Mouse (Mus musculus): ENCODE data around the gene Ergic3. TPM values are rescaled to one million over a fixed set of nuclear protein-coding genes. Genes with fewer than 3 reads are reported as not detected.

The Ergic3 gene
- polyA plus RNA-seq, 1 experiment from 2014 or later = 382 TPM

GRCm38 (mm10) chr2:156047929-156048328 lies 40.1 kb downstream of the Ergic3 start:
- ATAC-seq = no peak
- Histone ChIP-seq H3K4me3 (replicated peaks; ENCODE audit: low read length) (no peak overlapping the region), H3K4me2 (ENCODE audit: low read length) (peak overlapping the region; percentile 13; the same call in 1 of the 2 replicates), H3K9ac (replicated peaks; ENCODE audit: low read depth, low read length) (no peak overlapping the region), H3K27ac (ENCODE audit: low read length) (no peak overlapping the region), H3K9me3 (ENCODE audit: control insufficient read depth, low read length) (no peaks in the 10 kb centered on the region), H3K36me3 (ENCODE audit: control insufficient read depth, insufficient read depth) (no peaks in the 10 kb centered on the region), H3K27me3 (replicated peaks; ENCODE audit: control insufficient read depth, insufficient read depth, low read length) (no peaks in the 10 kb centered on the region; the same call in 1 of the 2 replicates), H3K4me1 (replicated peaks; ENCODE audit: control insufficient read depth, insufficient read depth, low read length) (0 out of 2 replicates have a peak, but pooled peaks cover 2% of the 10 kb centered on the region)
- 7% methylated on average over 19 of the region's 19 CpGs for WGBS

DNA sequence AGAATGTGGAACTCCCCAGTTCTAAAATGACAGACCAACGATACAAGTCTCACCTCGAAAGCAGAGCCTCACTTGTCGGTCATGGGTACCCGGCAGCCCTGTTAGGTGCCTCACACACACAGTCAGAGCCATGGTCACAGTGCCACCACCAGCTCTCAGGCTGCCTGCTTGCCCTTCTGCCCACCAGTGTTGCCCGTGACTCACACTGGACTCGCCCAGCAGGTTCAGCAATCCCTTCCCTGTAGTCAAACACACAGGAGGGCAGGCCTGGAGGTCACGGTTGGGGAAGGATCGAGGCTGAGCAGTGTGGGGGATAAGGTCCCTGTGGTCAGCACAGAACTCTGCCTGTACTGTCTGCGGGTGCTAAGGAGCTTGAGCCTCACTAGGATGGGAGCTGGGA lies 45.0 kb downstream of the Ergic3 start, which contains the start of gene Fer1l4:
TSS of gene Fer1l4 (minus strand) at position 132 of the 400 bp plus-strand sequence.
- H3K36me3 ChIP-seq (ENCODE audit: control insufficient read depth, insufficient read depth) = no peaks in the 10 kb centered on the region
- no peak within 1 kb of the TSS for H3K4me3 ChIP-seq (replicated peaks; ENCODE audit: low read length)
- no peaks in the 10 kb centered on the region for H3K27me3 ChIP-seq (replicated peaks; ENCODE audit: control insufficient read depth, insufficient read depth, low read length)
- 0 out of 2 replicates have a peak, but pooled peaks cover 2% of the 10 kb centered on the region for H3K4me1 ChIP-seq (replicated peaks; ENCODE audit: control insufficient read depth, insufficient read depth, low read length)
- ATAC-seq = no peak
- no peak within 1 kb of the TSS for H3K4me2 ChIP-seq (ENCODE audit: low read length)
- no peak within 1 kb of the TSS for H3K27ac ChIP-seq (ENCODE audit: low read length)
- H3K9me3 ChIP-seq (ENCODE audit: control insufficient read depth, low read length) = no peaks in the 10 kb centered on the region
- 82% methylated on average over 9 of the region's 9 CpGs for WGBS
- H3K9ac ChIP-seq (replicated peaks; ENCODE audit: low read depth, low read length) = no peak within 1 kb of the TSS

DNA sequence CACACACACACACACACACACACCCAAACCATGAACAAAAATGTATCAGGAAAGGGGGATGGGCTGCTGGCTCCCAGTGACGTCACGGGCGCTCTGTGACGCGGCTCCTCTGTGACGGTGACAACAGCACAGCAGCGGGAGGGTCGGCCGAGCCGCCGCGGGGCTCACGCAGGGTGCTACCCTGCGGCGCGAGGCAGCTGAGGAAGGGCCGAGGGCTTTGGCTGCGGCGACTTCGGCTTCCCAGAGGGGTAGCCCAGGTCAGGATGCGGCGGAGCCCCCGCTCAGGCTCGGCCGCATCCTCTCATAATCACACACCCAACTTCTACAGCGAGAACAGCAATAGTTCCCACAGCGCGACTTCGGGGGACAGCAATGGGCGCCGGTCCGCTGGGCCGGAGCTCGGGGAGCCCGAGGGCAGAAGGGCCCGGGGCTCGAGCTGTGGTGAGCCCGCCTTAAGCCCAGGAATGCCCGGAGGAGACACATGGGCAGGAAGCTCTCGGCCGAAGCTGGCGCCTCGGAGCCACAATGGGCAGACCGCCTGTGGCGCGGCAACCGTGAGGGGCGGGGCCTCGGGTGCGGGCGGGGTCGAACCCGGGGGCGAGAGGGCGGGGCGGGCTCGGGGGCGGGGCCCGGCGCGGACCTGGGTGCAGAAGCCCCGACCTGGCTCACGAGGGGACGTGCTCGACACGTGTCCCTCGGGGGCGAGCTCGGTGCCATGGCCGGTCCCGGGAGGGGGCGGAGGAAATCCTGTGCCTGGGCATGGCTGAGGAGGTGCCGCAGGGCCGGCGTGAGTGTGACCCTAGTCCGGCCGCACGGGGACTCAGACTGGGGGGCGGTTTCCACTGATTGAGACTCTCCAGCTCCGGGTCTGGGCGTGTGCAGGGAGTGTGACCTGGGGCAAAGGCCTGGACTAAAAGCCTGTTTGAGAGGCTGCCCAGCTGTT lies 57.5 kb downstream of the Ergic3 start, which contains the start of gene Spag4:
TSS of gene Spag4 (plus strand) at position 77 of the 943 bp plus-strand sequence.
- peaks cover 3% of the 10 kb centered on the region; the same call in 1 of the 2 replicates for H3K36me3 ChIP-seq (ENCODE audit: control insufficient read depth, insufficient read depth)
- peaks cover 8% of the 10 kb centered on the region for H3K4me1 ChIP-seq (replicated peaks; ENCODE audit: control insufficient read depth, insufficient read depth, low read length)
- no peaks in the 10 kb centered on the region for H3K27me3 ChIP-seq (replicated peaks; ENCODE audit: control insufficient read depth, insufficient read depth, low read length)
- peak within 1 kb of the TSS; percentile 77 for H3K27ac ChIP-seq (ENCODE audit: low read length)
- under 1% methylated on average over 79 of the region's 81 CpGs for WGBS
- H3K4me3 ChIP-seq (replicated peaks; ENCODE audit: low read length) = peak within 1 kb of the TSS; percentile 80
- ATAC-seq = peak; percentile 84
- peak within 1 kb of the TSS; percentile 83 for H3K9ac ChIP-seq (replicated peaks; ENCODE audit: low read depth, low read length)
- peak within 1 kb of the TSS; percentile 79 for H3K4me2 ChIP-seq (ENCODE audit: low read length)
- H3K9me3 ChIP-seq (ENCODE audit: control insufficient read depth, low read length) = no peaks in the 10 kb centered on the region

GRCm38 (mm10) chr2:156066126-156066525 lies 58.3 kb downstream of the Ergic3 start:
- peak overlapping the region; percentile 80 for H3K4me3 ChIP-seq (replicated peaks; ENCODE audit: low read length)
- peak overlapping the region; percentile 79 for H3K4me2 ChIP-seq (ENCODE audit: low read length)
- H3K9ac ChIP-seq (replicated peaks; ENCODE audit: low read depth, low read length) = peak overlapping the region; percentile 83; the same call in 1 of the 2 replicates
- no peaks in the 10 kb centered on the region for H3K27me3 ChIP-seq (replicated peaks; ENCODE audit: control insufficient read depth, insufficient read depth, low read length)
- no peaks in the 10 kb centered on the region for H3K9me3 ChIP-seq (ENCODE audit: control insufficient read depth, low read length)
- H3K4me1 ChIP-seq (replicated peaks; ENCODE audit: control insufficient read depth, insufficient read depth, low read length) = peaks cover 8% of the 10 kb centered on the region
- WGBS = 30% methylated on average over 10 of the region's 10 CpGs
- H3K36me3 ChIP-seq (ENCODE audit: control insufficient read depth, insufficient read depth) = peaks cover 7% of the 10 kb centered on the region
- no peak for ATAC-seq
- H3K27ac ChIP-seq (ENCODE audit: low read length) = no peak overlapping the region

Other genes starting within 250 kb of the Ergic3 start
- gene Mmp24, start 232.7 kb upstream of the Ergic3 start, polyA plus RNA-seq (2015; fragmentation: Nextera tagmentation; extraction: Ambion mirVana) = 12.8 and 13.9 TPM in 2 replicates
- gene BC029722, start 188.6 kb upstream of the Ergic3 start, polyA plus RNA-seq (2015; fragmentation: Nextera tagmentation; extraction: Ambion mirVana) = 31.0 and 35.2 TPM in 2 replicates
- gene Eif6, start 181.1 kb upstream of the Ergic3 start, polyA plus RNA-seq (2015; fragmentation: Nextera tagmentation; extraction: Ambion mirVana) = 148 TPM in 2 replicates
- 0.42 and 0.70 TPM in 2 replicates for gene Fam83c, start 173.2 kb upstream of the Ergic3 start, polyA plus RNA-seq (2015; fragmentation: Nextera tagmentation; extraction: Ambion mirVana)
- gene Uqcc1, start 77.7 kb upstream of the Ergic3 start, polyA plus RNA-seq (2015; fragmentation: Nextera tagmentation; extraction: Ambion mirVana) = 66.5 and 78.2 TPM in 2 replicates
- gene Gm15557, start 67.3 kb upstream of the Ergic3 start, polyA plus RNA-seq (2015; fragmentation: Nextera tagmentation; extraction: Ambion mirVana) = not detected in 2 replicates
- gene Gdf5, start 62.7 kb upstream of the Ergic3 start, polyA plus RNA-seq (2015; fragmentation: Nextera tagmentation; extraction: Ambion mirVana) = 2.7 and 4.5 TPM in 2 replicates
- 17.0 and 18.9 TPM in 2 replicates for gene Cep250, start 51.6 kb upstream of the Ergic3 start, polyA plus RNA-seq (2015; fragmentation: Nextera tagmentation; extraction: Ambion mirVana)
- gene 6430550D23Rik, start 68 bp upstream of the Ergic3 start, polyA plus RNA-seq (2015; fragmentation: Nextera tagmentation; extraction: Ambion mirVana) = 1.7 and 2.4 TPM in 2 replicates
- not detected in 2 replicates for gene Fer1l4, start 44.9 kb downstream of the Ergic3 start, polyA plus RNA-seq (2015; fragmentation: Nextera tagmentation; extraction: Ambion mirVana)
- 5.2 and 7.5 TPM in 2 replicates for gene Spag4, start 57.1 kb downstream of the Ergic3 start, polyA plus RNA-seq (2015; fragmentation: Nextera tagmentation; extraction: Ambion mirVana)
- 28.9 and 30.4 TPM in 2 replicates for gene Cpne1, start 103.9 kb downstream of the Ergic3 start, polyA plus RNA-seq (2015; fragmentation: Nextera tagmentation; extraction: Ambion mirVana)
- gene Rbm12, start 103.9 kb downstream of the Ergic3 start, polyA plus RNA-seq (2015; fragmentation: Nextera tagmentation; extraction: Ambion mirVana) = 37.6 and 38.8 TPM in 2 replicates
- 20.7 and 28.6 TPM in 2 replicates for gene Gm28036, start 119.0 kb downstream of the Ergic3 start, polyA plus RNA-seq (2015; fragmentation: Nextera tagmentation; extraction: Ambion mirVana)
- 295 and 326 TPM in 2 replicates for gene Romo1, start 136.0 kb downstream of the Ergic3 start, polyA plus RNA-seq (2015; fragmentation: Nextera tagmentation; extraction: Ambion mirVana)
- gene Nfs1, start 136.1 kb downstream of the Ergic3 start, polyA plus RNA-seq (2015; fragmentation: Nextera tagmentation; extraction: Ambion mirVana) = 39.7 and 45.2 TPM in 2 replicates
- 494 and 529 TPM in 2 replicates for gene Rbm39, start 172.2 kb downstream of the Ergic3 start, polyA plus RNA-seq (2015; fragmentation: Nextera tagmentation; extraction: Ambion mirVana)
- 148 and 181 TPM in 2 replicates for gene Phf20, start 188.4 kb downstream of the Ergic3 start, polyA plus RNA-seq (2015; fragmentation: Nextera tagmentation; extraction: Ambion mirVana)

Measured in forebrain, embryonic 16.5 days (tissue).